In the genomic region with DNA sequence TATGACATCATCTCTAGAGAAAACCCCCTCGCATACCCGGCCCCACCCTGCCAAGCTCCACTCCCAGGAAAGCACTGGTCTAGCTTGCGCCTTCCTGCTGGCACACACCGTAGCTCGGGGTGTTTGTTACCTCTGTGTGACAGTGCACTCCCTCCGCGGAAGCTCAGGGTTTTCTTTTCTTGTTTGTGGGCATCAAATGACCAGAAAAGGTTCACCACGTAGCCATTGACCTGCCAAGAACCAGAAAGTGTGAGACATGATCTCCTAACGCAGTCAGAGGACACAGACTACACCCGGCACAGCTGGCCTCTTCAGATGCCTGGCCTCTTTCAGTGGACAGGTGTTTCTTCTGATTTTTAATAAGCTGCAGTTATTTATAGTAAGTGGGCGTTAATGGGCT, we compare ENCODE assay signal across 22 mouse cellular contexts.
"Had no signal": no experiment of that assay in that cellular context is flagged by ENCODE, and none has a peak within 500 bp of the region (broad histone marks: within the 10 kb centered on the region; RNA-seq: fewer than 3 reads in every experiment).

No protein-coding gene starts in this region.

- H3K27me3 ChIP-seq: limb, embryonic 12.5 days; limb, embryonic 15.5 days; megakaryocyte, embryonic 14.5 days; midbrain, embryonic 15.5 days; neural tube, embryonic 12.5 days; neural tube, embryonic 15.5 days; stomach, embryonic 15.5 days had no signal

- ATAC-seq: liver, postnatal 0 days; lung, postnatal 0 days; midbrain, embryonic 15.5 days had no signal

- H3K4me1 ChIP-seq: megakaryocyte, embryonic 14.5 days; midbrain, embryonic 15.5 days; neural tube, embryonic 12.5 days; stomach, embryonic 15.5 days had no signal

- DNase-seq: kidney, adult 2 months; kidney, postnatal 14 days; kidney, postnatal 4 days; left cerebral cortex, postnatal 4 days; liver, postnatal 0 days; lung, embryonic 14.5 days; lung, postnatal 36 days; right cerebral cortex, adult 18-20 months; right cerebral cortex, postnatal 14 days; right cerebral cortex, postnatal 4 days; spleen, adult 18-20 months had no signal

- H3K4me2 ChIP-seq: limb, embryonic 12.5 days; limb, embryonic 15.5 days; liver, embryonic 11.5 days; lung, embryonic 14.5 days; midbrain, embryonic 15.5 days; neural tube, embryonic 12.5 days; neural tube, embryonic 15.5 days; stomach, embryonic 15.5 days had no signal

- H3K27ac ChIP-seq: limb, embryonic 12.5 days; limb, embryonic 15.5 days; liver, embryonic 14.5 days; midbrain, embryonic 10.5 days; midbrain, embryonic 15.5 days; neural tube, embryonic 12.5 days; neural tube, embryonic 15.5 days; stomach, embryonic 15.5 days had no signal

- H3K9me3 ChIP-seq: limb, embryonic 12.5 days; limb, embryonic 15.5 days; megakaryocyte, embryonic 14.5 days; midbrain, embryonic 10.5 days; midbrain, embryonic 15.5 days; neural tube, embryonic 12.5 days; neural tube, embryonic 15.5 days; stomach, embryonic 15.5 days had no signal

- H3K36me3 ChIP-seq: midbrain, embryonic 10.5 days; stomach, embryonic 15.5 days had no signal

- H3K9ac ChIP-seq: limb, embryonic 12.5 days; limb, embryonic 15.5 days; liver, embryonic 14.5 days; liver, postnatal 0 days; lung, embryonic 14.5 days; midbrain, embryonic 15.5 days; neural tube, embryonic 12.5 days; neural tube, embryonic 15.5 days; stomach, embryonic 15.5 days had no signal

- H3K4me3 ChIP-seq: limb, embryonic 12.5 days; limb, embryonic 15.5 days; megakaryocyte, embryonic 14.5 days; midbrain, embryonic 10.5 days; midbrain, embryonic 15.5 days; neural tube, embryonic 12.5 days; neural tube, embryonic 15.5 days; stomach, embryonic 15.5 days had no signal
